Mouse (Mus musculus) ES-E14 (cell line): ENCODE data around the gene Rpgr. TPM values are rescaled to one million over a fixed set of nuclear protein-coding genes. Genes with fewer than 3 reads are reported as not detected.

Experiments
- DNase-seq: peaks from one replicate; pipeline ENCODE4 v3.0.0-alpha.2; 2013; ENCODE audit warnings: low read depth, low spot score
- H3K27ac ChIP-seq: 2 replicates; pipeline ENCODE4 v1.5.1; 2012; ENCODE audit warnings: low read depth, mild to moderate bottlenecking, low read length, moderate library complexity, mixed read lengths; ENCODE audit not compliant: poor library complexity, insufficient read depth, severe bottlenecking
- H3K36me3 ChIP-seq: 2 replicates; pipeline ENCODE4 v1.6.1; 2012; ENCODE audit warnings: mild to moderate bottlenecking, low read length, moderate library complexity, mixed read lengths; ENCODE audit not compliant: control insufficient read depth, poor library complexity, insufficient read depth, severe bottlenecking
- H3K4me1 ChIP-seq, 2 experiments: fragments of 150-350 bp in 1 of 2; sonication (generic) in 1 of 2; 2 replicates each; pipeline ENCODE4 v1.6.1; 2012; ENCODE audit warnings: low read length in 2 of 2, mild to moderate bottlenecking in 1 of 2, mixed read lengths in 1 of 2; ENCODE audit not compliant: control insufficient read depth in 2 of 2, insufficient read depth in 2 of 2, poor library complexity in 1 of 2
- H3K4me3 ChIP-seq, 2 experiments: fragments of 150-350 bp in 1 of 2; sonication (generic) in 1 of 2; 2 replicates each; pipeline ENCODE4 v1.5.1; 2012; ENCODE audit warnings: low read length in 2 of 2, low read depth in 1 of 2, mild to moderate bottlenecking in 1 of 2, mixed read lengths in 1 of 2; ENCODE audit not compliant: insufficient read depth in 1 of 2, poor library complexity in 1 of 2, severe bottlenecking in 1 of 2
- H3K9ac ChIP-seq: 2 replicates; pipeline ENCODE4 v1.6.1; 2012; ENCODE audit warnings: low read depth, mild to moderate bottlenecking, low read length, mixed read lengths; ENCODE audit not compliant: poor library complexity, insufficient read depth, severe bottlenecking
- H3K9me3 ChIP-seq: fragments of 150-350 bp; sonication (generic); 2 replicates; pipeline ENCODE4 v1.6.1; 2012; ENCODE audit warnings: low read depth, mild to moderate bottlenecking, low read length; ENCODE audit not compliant: control insufficient read depth, insufficient read depth
- CHD2 ChIP-seq: IDR thresholded peaks from 2 replicates; pipeline ENCODE4 v1.6.1; 2014; ENCODE audit warnings: mild to moderate bottlenecking, low read depth, low read length, inconsistent platforms
- HCFC1 ChIP-seq: IDR thresholded peaks from 2 replicates; pipeline ENCODE4 v1.6.1; 2012; ENCODE audit warnings: low read length, inconsistent platforms, borderline replicate concordance; ENCODE audit not compliant: insufficient read depth
- MAFK ChIP-seq: IDR thresholded peaks from 2 replicates; pipeline ENCODE4 v1.6.1; 2014; ENCODE audit warnings: mild to moderate bottlenecking, low read depth, low read length, inconsistent platforms; ENCODE audit not compliant: insufficient read depth
- ZC3H11A ChIP-seq: IDR thresholded peaks from 2 replicates; pipeline ENCODE4 v1.6.1; 2012; ENCODE audit warnings: low read depth, mild to moderate bottlenecking, inconsistent platforms, low read length, borderline replicate concordance
- ZNF384 ChIP-seq: IDR thresholded peaks from 2 replicates; pipeline ENCODE4 v1.6.1; 2012; ENCODE audit warnings: low read depth, low read length, inconsistent platforms
- in situ Hi-C, 2 experiments: fragments of 600-800 bp; cut with MboI; formaldehyde crosslinking; loops; one replicate each; pipeline ENCODE4 v1.15.1; 2025; ENCODE audit warnings: low sequenced_read_pairs in 2 of 2, inconsistent platforms in 1 of 2; ENCODE audit not compliant: unreplicated experiment in 2 of 2
- total RNA-seq: library from RNA; depleted of rRNA; stranded (reverse); fragments of 300-350 nt; gene quantifications from 2 replicates; pipeline ENCODE4 v1.2.3, GENCODE M21; 2012

The Rpgr gene
- total RNA-seq, 1 experiment: 5.1 TPM

GRCm38 (mm10) chrX:10115780-10116179 lies 100.9 kb downstream of the Rpgr start:
- no peaks in the 10 kb centered on the region for H3K36me3 ChIP-seq
- no peak overlapping the region for H3K27ac ChIP-seq
- no peaks in the 10 kb centered on the region for H3K9me3 ChIP-seq
- in situ Hi-C loops: no loop called here
- no peak overlapping the region for H3K9ac ChIP-seq
- TF ChIP-seq MAFK: no peak
- TF ChIP-seq CHD2: no peak
- no peak for TF ChIP-seq HCFC1
- no peaks in the 10 kb centered on the region for H3K4me1 ChIP-seq
- no peak overlapping the region for H3K4me3 ChIP-seq
- no peak for DNase-seq

GRCm38 (mm10) chrX:10110736-10111135 lies 106.0 kb downstream of the Rpgr start:
- no peak for DNase-seq

GRCm38 (mm10) chrX:10108558-10108957 lies 108.2 kb downstream of the Rpgr start:
- H3K27ac ChIP-seq: no peak overlapping the region
- no peak for DNase-seq

More at GRCm38 (mm10) chrX:10110736-10111135, 106.0 kb downstream of the Rpgr start:
- no peaks in the 10 kb centered on the region for H3K36me3 ChIP-seq
- H3K9me3 ChIP-seq: no peaks in the 10 kb centered on the region
- H3K9ac ChIP-seq: no peak overlapping the region
- no peak overlapping the region for H3K4me3 ChIP-seq
- H3K27ac ChIP-seq: no peak overlapping the region
- TF ChIP-seq CHD2 (no peak), MAFK (no peak), HCFC1 (no peak), ZNF384 (no peak), ZC3H11A (no peak)
- H3K4me1 ChIP-seq: no peaks in the 10 kb centered on the region
- in situ Hi-C loops: no loop called here

GRCm38 (mm10) chrX:10105475-10105874 lies 111.2 kb downstream of the Rpgr start:
- H3K36me3 ChIP-seq: no peaks in the 10 kb centered on the region
- no peak for DNase-seq
- in situ Hi-C loops: no loop called here

More at GRCm38 (mm10) chrX:10108558-10108957, 108.2 kb downstream of the Rpgr start:
- Histone ChIP-seq H3K4me3 (no peak overlapping the region), H3K9me3 (no peaks in the 10 kb centered on the region), H3K9ac (no peak overlapping the region), H3K36me3 (no peaks in the 10 kb centered on the region), H3K4me1 (no peaks in the 10 kb centered on the region)
- peak; percentile 73 for TF ChIP-seq MAFK
- no peak for TF ChIP-seq HCFC1
- in situ Hi-C loops: no loop called here

GRCm38 (mm10) chrX:10102739-10103138 lies 114.0 kb downstream of the Rpgr start:
- TF ChIP-seq ZC3H11A: no peak
- TF ChIP-seq ZNF384: no peak
- no peak for TF ChIP-seq MAFK
- no peak for TF ChIP-seq HCFC1
- no peak for TF ChIP-seq CHD2
- DNase-seq: no peak
- H3K4me3 ChIP-seq: no peak overlapping the region
- H3K9me3 ChIP-seq: no peaks in the 10 kb centered on the region
- in situ Hi-C loops: no loop called here
- no peak overlapping the region for H3K9ac ChIP-seq
- H3K36me3 ChIP-seq: no peaks in the 10 kb centered on the region
- no peaks in the 10 kb centered on the region for H3K4me1 ChIP-seq
- no peak overlapping the region for H3K27ac ChIP-seq

More at GRCm38 (mm10) chrX:10105475-10105874, 111.2 kb downstream of the Rpgr start:
- no peak overlapping the region for H3K4me3 ChIP-seq
- no peak overlapping the region for H3K9ac ChIP-seq
- H3K9me3 ChIP-seq: no peaks in the 10 kb centered on the region
- TF ChIP-seq ZC3H11A (no peak), ZNF384 (no peak), MAFK (no peak), CHD2 (no peak), HCFC1 (no peak)
- H3K27ac ChIP-seq: no peak overlapping the region
- no peaks in the 10 kb centered on the region for H3K4me1 ChIP-seq
